Mouse (Mus musculus): Measurements from ENCODE around the gene Ptn. TPM values are rescaled to one million over a fixed set of nuclear protein-coding genes. Genes with fewer than 3 reads are reported as not detected.

Gene Ptn
- polyA plus RNA-seq, 1 experiment from 2014 or later = 427 TPM

Small RNA genes within 50 kb of the gene (microRNA-seq; reads per million reads assigned to microRNA genes)
- not detected for gene Gm25111

Measured in neural tube, embryonic 12.5 days (tissue).